Mouse (Mus musculus) adrenal gland, adult (tissue): ENCODE measurements at regions not wholly inside any gene's neighbourhood (a gene's known extent, or its start where the extent isn't known, plus 50 kb on each side); places are given as distances from the start of the nearest gene placed in this dataset.
A peak's percentile ranks its signal among the peaks of the same experiment; 100 is the strongest.

Experiments
- DNase-seq, 2 experiments: peaks; one replicate each; pipeline ENCODE4 v3.0.0; 2022 to 2023; ENCODE audit warnings: low spot score in 1 of 2; ENCODE audit not compliant: inconsistent age in 2 of 2

DNA sequence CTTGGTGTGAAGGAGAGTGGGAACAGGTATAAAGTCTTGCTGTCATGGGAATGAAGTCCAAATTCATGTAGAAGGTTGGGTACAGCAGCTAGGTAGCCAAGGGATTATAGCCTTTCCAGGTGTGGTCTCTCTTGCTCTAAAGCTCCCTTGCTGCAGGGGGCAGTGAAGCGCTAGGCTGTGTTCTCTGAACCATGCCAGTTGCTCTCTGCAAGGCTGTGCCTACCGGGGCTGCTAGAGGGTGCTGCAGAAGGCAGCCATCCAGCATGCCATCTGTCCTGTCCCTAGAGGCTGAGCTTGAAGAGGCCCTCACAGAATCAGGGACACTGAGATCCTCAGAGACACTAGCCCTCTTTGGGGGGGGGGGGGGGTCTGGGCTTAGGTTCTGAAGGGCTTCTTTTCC is 50.6 kb upstream of the Shank2 start:
- peak; percentile 68 to 78 for DNase-seq
